Mouse (Mus musculus): ENCODE measurements around the gene Sidt1.

Gene Sidt1

GRCm38 (mm10) chr16:44252735-44253134 lies 80.3 kb downstream of the Sidt1 start:
- no peak for DNase-seq (ENCODE audit: low spot score in 2 of 2)

DNA sequence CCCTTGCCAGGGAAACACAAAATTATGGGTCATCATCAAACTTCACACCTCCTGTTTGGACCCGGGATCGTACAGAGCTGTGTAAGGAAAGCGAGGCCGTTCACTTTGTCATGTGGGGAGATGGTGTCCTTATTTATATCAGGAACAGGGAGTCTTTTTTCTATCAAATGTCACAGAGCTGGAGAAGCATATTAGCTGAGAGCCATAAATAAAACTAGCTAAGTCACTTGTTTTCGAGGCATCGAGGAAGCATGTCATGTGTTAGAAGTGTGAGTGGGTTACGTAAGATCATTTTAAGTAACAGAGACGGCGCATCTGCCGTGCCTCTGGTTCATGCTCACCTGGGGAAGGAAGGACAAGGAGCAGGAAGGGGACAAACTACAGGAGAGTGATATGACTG lies 83.0 kb downstream of the Sidt1 start:
- DNase-seq (ENCODE audit: low spot score in 2 of 2), result no peak

- no peak for DNase-seq (ENCODE audit: low spot score in 2 of 2)
Observed at GRCm38 (mm10) chr16:44243323-44243722, 89.7 kb downstream of the Sidt1 start.

- peak; percentile 50 to 78 for DNase-seq (ENCODE audit: low spot score in 2 of 2)
Observed at GRCm38 (mm10) chr16:44242633-44243032, 90.4 kb downstream of the Sidt1 start.

- DNase-seq (ENCODE audit: low spot score in 2 of 2), result no peak
Observed at GRCm38 (mm10) chr16:44240406-44240805, 92.6 kb downstream of the Sidt1 start.

DNA sequence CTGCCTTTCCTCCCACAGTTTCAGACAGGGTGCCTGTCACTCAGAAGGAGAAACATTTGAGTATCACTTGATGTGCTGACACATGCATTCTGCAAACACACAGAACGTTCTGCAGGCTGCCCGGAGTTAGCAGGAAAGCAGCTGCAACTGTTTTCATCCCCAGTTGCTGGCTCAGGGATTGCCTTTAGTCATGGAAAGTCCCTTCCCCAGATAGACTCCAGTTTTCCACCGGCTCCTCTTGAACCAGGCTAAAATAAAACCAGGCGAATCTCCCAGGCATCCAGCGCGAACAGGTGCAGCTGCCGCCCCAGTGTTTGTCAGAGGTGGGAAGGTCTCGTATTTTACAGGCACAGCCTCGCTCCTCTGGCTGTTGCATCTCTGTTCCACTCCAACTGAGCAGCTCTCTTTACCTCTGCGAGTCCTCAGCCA lies 94.1 kb downstream of the Sidt1 start:
- DNase-seq (ENCODE audit: low spot score in 2 of 2), result no peak

DNA sequence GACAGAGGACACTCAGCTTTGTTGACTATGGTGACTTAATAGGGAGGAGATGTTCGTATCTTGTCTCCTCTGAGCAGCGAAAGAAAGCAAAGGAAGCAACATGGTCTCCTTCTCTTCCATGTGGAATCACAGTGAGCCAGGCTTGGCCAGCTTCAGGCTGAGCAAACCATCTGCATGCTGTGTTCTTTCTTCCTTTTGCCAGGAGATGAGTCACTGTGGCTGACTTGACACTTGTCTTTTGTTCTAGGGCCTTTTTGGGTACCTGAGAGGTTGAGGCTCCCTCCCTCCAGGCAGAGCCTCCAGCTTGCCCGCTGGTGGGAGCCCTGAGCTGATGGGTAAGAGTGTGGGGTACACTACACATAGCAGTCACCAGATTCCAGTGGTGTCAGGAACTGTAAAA lies 95.2 kb downstream of the Sidt1 start:
- DNase-seq (ENCODE audit: low spot score in 2 of 2), result no peak

DNA sequence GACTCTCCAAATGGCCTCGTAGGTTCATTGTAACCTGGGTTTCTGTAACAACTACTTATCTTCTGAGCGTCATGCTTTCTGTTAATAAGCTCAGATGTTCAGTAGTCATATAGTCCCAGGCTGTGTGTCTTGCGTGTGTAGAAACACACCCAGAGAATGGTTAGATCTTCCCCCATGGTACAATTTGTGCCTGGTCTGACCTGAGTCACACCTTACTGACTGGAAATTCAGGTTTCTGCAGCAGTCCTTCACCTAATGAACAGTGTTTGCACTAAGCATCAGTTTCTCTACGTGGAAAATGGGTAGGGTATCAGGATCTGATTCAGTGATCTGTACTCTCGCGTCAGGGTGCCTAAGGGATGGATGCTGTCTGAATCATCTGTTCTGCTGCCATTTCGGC lies 100.0 kb downstream of the Sidt1 start:
- no peak for DNase-seq (ENCODE audit: low spot score in 2 of 2)

- DNase-seq (ENCODE audit: low spot score in 2 of 2), result no peak
Observed at GRCm38 (mm10) chr16:44226706-44227291, 106.2 kb downstream of the Sidt1 start.

DNA sequence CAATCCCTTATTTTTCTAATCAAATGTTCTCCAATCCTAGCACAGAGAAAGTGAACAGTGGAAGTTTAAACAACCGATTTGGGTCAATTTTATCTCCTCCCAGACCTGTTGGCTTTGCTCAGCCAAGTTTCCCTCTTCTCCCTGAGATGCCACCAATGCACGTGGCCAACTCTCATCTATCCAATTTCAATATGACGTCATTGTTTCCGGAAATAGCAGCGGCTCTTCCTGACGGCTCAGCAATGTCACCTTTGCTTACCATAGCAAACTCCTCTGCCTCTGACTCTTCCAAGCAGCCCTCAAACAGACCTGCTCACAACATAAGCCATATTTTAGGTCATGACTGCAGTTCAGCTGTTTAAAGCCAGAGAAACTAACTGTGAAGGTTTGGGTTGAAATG lies 111.5 kb downstream of the Sidt1 start:
- no peak for DNase-seq (ENCODE audit: low spot score in 2 of 2)

GRCm38 (mm10) chr16:44216417-44216816 lies 116.6 kb downstream of the Sidt1 start:
- DNase-seq (ENCODE audit: low spot score in 2 of 2), result no peak

- DNase-seq (ENCODE audit: low spot score in 2 of 2), result no peak
Observed at GRCm38 (mm10) chr16:44215513-44215912, 117.5 kb downstream of the Sidt1 start.

DNA sequence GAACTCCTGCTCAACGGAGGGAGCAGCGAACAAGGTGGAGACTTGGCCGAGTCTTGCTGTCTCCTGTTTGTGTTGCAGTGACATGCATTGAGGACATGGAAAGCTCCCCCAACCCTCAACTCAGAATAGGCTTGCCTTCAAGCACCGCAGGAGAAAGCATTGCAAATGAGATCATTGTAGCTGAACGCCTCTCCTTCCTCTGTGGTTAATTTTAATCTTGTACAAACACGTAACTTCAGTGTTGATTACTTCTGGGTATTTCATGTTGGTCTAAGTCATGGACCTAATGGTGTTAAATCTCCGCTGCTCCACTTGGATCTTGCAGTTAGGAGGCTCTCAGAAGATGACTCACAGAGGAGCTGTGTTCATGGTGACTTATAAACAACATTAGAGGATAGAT lies 120.3 kb downstream of the Sidt1 start:
- DNase-seq (ENCODE audit: low spot score in 2 of 2), result no peak

- no peak for DNase-seq (ENCODE audit: low spot score in 2 of 2)
Observed at GRCm38 (mm10) chr16:44211054-44211414, 122.0 kb downstream of the Sidt1 start.

DNA sequence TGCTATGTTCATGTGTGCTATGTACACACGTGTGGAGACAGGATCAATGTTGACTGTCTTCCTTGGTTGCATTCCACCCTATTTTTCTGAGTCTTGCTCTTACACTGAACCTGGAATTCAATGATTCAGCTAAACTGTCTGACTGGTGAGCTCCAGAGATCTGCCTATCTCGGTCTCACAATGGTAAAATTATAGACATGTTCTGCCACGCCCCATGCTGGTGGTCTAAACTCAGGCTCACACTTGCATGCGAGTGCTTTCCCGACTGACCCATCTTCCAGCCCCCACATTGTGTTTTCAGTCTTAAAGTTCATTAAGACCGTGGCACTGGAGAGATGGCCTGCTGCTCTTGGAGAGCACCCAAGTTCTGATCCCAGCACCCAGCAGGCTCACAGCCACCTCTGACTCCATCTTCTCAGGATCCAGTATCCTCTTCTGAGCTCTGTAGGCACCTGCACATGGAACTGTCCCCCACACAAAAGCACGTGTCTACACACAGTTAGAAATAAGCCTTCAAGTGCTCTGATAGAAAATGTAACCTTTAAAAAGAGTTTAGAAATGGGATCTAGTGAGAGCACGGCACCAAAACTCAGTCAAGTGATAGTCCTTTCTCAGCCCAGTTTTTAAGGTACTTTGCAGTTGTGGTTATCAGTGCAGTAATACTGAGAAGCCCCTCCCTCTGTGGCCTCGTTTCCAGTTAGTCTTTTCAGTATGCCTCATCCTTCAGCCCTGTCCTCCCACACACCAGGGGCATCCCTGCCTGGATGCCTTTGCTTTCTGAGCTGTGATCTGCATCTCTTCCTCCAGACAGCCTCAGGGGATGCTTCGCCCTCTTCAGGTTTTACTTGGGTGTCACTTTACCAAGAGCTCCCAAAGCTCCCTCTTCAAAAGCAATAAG lies 122.6 kb downstream of the Sidt1 start:
- DNase-seq (ENCODE audit: low spot score in 2 of 2), result no peak

- no peak for DNase-seq (ENCODE audit: low spot score in 2 of 2)
Observed at GRCm38 (mm10) chr16:44205973-44206372, 127.0 kb downstream of the Sidt1 start.

DNA sequence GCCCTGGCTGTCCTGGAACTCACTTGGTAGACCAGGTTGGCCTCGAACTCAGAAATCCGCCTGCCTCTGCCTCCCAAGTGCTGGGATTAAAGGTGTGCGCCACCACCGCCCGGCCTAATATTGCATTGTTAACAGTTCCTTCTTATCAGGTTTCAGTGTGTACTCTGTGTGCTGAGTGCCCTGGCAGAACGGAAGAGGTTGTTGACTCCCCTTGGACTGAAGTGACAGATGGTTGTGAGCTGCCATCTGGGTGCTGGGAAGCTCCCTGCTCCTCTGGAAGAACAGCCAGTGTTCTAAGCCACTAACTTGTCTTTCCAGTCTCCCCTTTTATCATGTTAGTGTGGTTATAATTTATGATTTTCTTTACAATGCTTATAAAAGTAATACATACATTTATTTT lies 128.7 kb downstream of the Sidt1 start:
- DNase-seq (ENCODE audit: low spot score in 2 of 2), result no peak

DNA sequence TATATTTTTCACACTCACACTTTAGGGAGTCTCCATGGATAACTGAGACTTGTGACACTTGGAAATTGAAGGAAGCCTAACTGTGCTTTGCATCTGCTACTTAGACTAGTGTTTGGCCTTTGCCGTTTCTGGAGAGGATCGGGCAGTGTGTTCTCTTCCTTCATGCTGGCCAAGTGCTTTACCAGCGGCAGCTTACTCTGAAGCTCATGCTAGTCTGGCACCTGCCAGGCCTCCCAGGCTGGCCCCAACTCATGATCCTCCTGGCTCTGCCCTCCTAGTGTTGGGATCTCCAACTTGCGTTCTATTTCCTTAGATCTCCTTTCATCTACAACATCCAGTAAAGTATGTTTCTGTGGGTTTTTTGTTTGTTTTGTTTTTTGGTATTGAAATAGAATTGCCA lies 132.8 kb downstream of the Sidt1 start:
- no peak for DNase-seq (ENCODE audit: low spot score in 2 of 2)

GRCm38 (mm10) chr16:44199066-44199703 lies 133.8 kb downstream of the Sidt1 start:
- peak in 1 of 2 experiments; percentile 57 for DNase-seq (ENCODE audit: low spot score in 2 of 2)

GRCm38 (mm10) chr16:44190968-44191367 lies 142.0 kb downstream of the Sidt1 start:
- no peak for DNase-seq (ENCODE audit: low spot score in 2 of 2)
